Mouse (Mus musculus) stomach, postnatal 0 days (tissue): ENCODE results near the gene Ankk1. TPM values are rescaled to one million over a fixed set of nuclear protein-coding genes. Genes with fewer than 3 reads are reported as not detected.
A peak's percentile ranks its signal among the peaks of the same experiment; 100 is the strongest.

Experiments
- ATAC-seq: fragments of 200-750 bp; cut with Nextera tagmentation; 2 replicates; pipeline ENCODE4 v1.8.0; 2017; ENCODE audit not compliant: low FRiP score, low TSS enrichment
- DNase-seq: peaks from one replicate; pipeline ENCODE4 v3.0.0-alpha.2; 2016; ENCODE audit warnings: low spot score
- H3K27ac ChIP-seq: fragments of 300-500 bp; sonication (generic); replicated peaks from 2 replicates; pipeline ENCODE4 v1.5.1; 2014; ENCODE audit warnings: mild to moderate bottlenecking, control low read depth
- H3K27me3 ChIP-seq: fragments of 300-500 bp; sonication (generic); 2 replicates; pipeline ENCODE4 v1.6.1; 2014; ENCODE audit warnings: low read length; ENCODE audit not compliant: control insufficient read depth, insufficient read depth
- H3K36me3 ChIP-seq: fragments of 300-500 bp; sonication (generic); 2 replicates; pipeline ENCODE4 v1.6.1; 2014; ENCODE audit warnings: low read length, mixed read lengths; ENCODE audit not compliant: control insufficient read depth, insufficient read depth
- H3K4me1 ChIP-seq: fragments of 300-500 bp; sonication (generic); replicated peaks from 2 replicates; pipeline ENCODE4 v1.6.1; 2014; ENCODE audit warnings: antibody characterized with exemption; ENCODE audit not compliant: control insufficient read depth, insufficient read depth
- H3K4me2 ChIP-seq: fragments of 300-500 bp; sonication (generic); replicated peaks from 2 replicates; pipeline ENCODE4 v1.6.1; 2014; ENCODE audit warnings: low read depth, mild to moderate bottlenecking, control low read depth, moderate library complexity
- H3K4me3 ChIP-seq: fragments of 300-500 bp; sonication (generic); 2 replicates; pipeline ENCODE4 v1.5.1; 2014; ENCODE audit warnings: low read depth, low read length, control low read depth
- H3K9ac ChIP-seq: fragments of 300-500 bp; sonication (generic); 2 replicates; pipeline ENCODE4 v1.6.1; 2014; ENCODE audit warnings: mild to moderate bottlenecking, low read length, control low read depth, mixed read lengths
- H3K9me3 ChIP-seq: fragments of 300-500 bp; sonication (generic); 2 replicates; pipeline ENCODE4 v1.6.1; 2016; ENCODE audit warnings: low read length; ENCODE audit not compliant: control insufficient read depth
- CTCF ChIP-seq: IDR thresholded peaks from 2 replicates; pipeline ENCODE4 v1.5.1; 2016; ENCODE audit warnings: antibody characterized with exemption, low read depth, mild to moderate bottlenecking, moderate library complexity
- EP300 ChIP-seq: optimal IDR thresholded peaks from 2 replicates; pipeline ENCODE3; 2016; ENCODE audit warnings: antibody characterized with exemption
- WGBS: fragments of 180-500 bp; shearing (Covaris S2); extraction: QIAGEN DNeasy Blood & Tissue Kit; methylation state at CpG from one replicate; pipeline ENCODE4 v1.1.7; 2014; 5-methylcytosine and 5-hydroxymethylcytosine counted together
- polyA plus RNA-seq: library from polyadenylated mRNA; unstranded; fragments of >200 nt; fragmentation: Nextera tagmentation; extraction: Ambion mirVana; gene quantifications from 2 replicates; pipeline ENCODE4 v1.2.1, GENCODE M21; 2015

The Ankk1 gene
- polyA plus RNA-seq, 1 experiment from 2014 or later, result 2.6 TPM

- no peaks in the 10 kb centered on the region for H3K9me3 ChIP-seq
- 89% methylated on average over 3 of the region's 3 CpGs for WGBS
- no peak overlapping the region for H3K9ac ChIP-seq
- no peaks in the 10 kb centered on the region for H3K36me3 ChIP-seq
- TF ChIP-seq EP300 (no peak), CTCF (no peak)
- no peak overlapping the region for H3K4me2 ChIP-seq
- no peaks in the 10 kb centered on the region for H3K27me3 ChIP-seq
- H3K4me3 ChIP-seq, result no peak overlapping the region
- DNase-seq (no peak), ATAC-seq (no peak)
- no peak overlapping the region for H3K27ac ChIP-seq
- H3K4me1 ChIP-seq, result no peaks in the 10 kb centered on the region
These were observed 42.8 kb downstream of the Ankk1 start for GRCm38 (mm10) chr9:49384041-49384440.

GRCm38 (mm10) chr9:49379962-49380361 is 46.9 kb downstream of the Ankk1 start:
- H3K27ac ChIP-seq, result no peak overlapping the region
- no peaks in the 10 kb centered on the region for H3K9me3 ChIP-seq
- no peaks in the 10 kb centered on the region for H3K4me1 ChIP-seq
- no peak overlapping the region for H3K4me2 ChIP-seq
- H3K4me3 ChIP-seq, result no peak overlapping the region
- no peaks in the 10 kb centered on the region for H3K36me3 ChIP-seq
- no peaks in the 10 kb centered on the region for H3K27me3 ChIP-seq
- H3K9ac ChIP-seq, result no peak overlapping the region
- 85% methylated on average over 4 of the region's 4 CpGs for WGBS
- DNase-seq (no peak), ATAC-seq (no peak)
- no peak for TF ChIP-seq CTCF
- TF ChIP-seq EP300, result no peak

- no peak for ATAC-seq
- WGBS, result 83% methylated on average over 2 of the region's 2 CpGs
- no peak for DNase-seq
- Histone ChIP-seq H3K4me2 (no peak overlapping the region), H3K27ac (no peak overlapping the region), H3K4me3 (no peak overlapping the region), H3K9ac (no peak overlapping the region), H3K27me3 (no peaks in the 10 kb centered on the region), H3K4me1 (no peaks in the 10 kb centered on the region), H3K9me3 (no peaks in the 10 kb centered on the region), H3K36me3 (no peaks in the 10 kb centered on the region)
- TF ChIP-seq EP300, result no peak
- no peak for TF ChIP-seq CTCF
These were observed 52.9 kb downstream of the Ankk1 start for GRCm38 (mm10) chr9:49373946-49374345.

GRCm38 (mm10) chr9:49365763-49366162 is 61.1 kb downstream of the Ankk1 start:
- Histone ChIP-seq H3K4me3 (no peak overlapping the region), H3K9ac (no peak overlapping the region), H3K36me3 (no peaks in the 10 kb centered on the region), H3K4me1 (no peaks in the 10 kb centered on the region), H3K27me3 (no peaks in the 10 kb centered on the region), H3K9me3 (no peaks in the 10 kb centered on the region), H3K27ac (no peak overlapping the region), H3K4me2 (no peak overlapping the region)
- peak; percentile 78 for ATAC-seq
- TF ChIP-seq CTCF (no peak), EP300 (no peak)
- 6% methylated on average over 5 of the region's 5 CpGs for WGBS
- DNase-seq, result peak; percentile 59

Other genes starting within 250 kb of the Ankk1 start
- gene Gm4894, start 176.5 kb downstream of the Ankk1 start, polyA plus RNA-seq, result not detected in 2 replicates
- gene Drd2, start 86.4 kb downstream of the Ankk1 start, polyA plus RNA-seq, result 0.05 TPM in 1 of 2 replicates, not detected in the other
- gene Ttc12, start 59.2 kb upstream of the Ankk1 start, polyA plus RNA-seq, result 0.86 and 1.1 TPM in 2 replicates